Mouse (Mus musculus) lung, postnatal 0 days (tissue): Measurements from ENCODE around the gene Spag7. TPM values are rescaled to one million over a fixed set of nuclear protein-coding genes. Genes with fewer than 3 reads are reported as not detected.

Source experiments
- ATAC-seq: fragments of 200-750 bp; cut with Nextera tagmentation; 2 replicates; pipeline ENCODE4 v1.8.0; 2017; ENCODE audit warnings: moderate library complexity
- DNase-seq: peaks from one replicate; pipeline ENCODE4 v3.0.0-alpha.2; 2016; ENCODE audit warnings: low spot score
- H3K27ac ChIP-seq: fragments of 300-500 bp; sonication (generic); 2 replicates; pipeline ENCODE4 v1.5.1; 2014; ENCODE audit warnings: antibody characterized with exemption, mild to moderate bottlenecking, low read length, mixed read lengths
- H3K27me3 ChIP-seq: fragments of 300-500 bp; sonication (generic); replicated peaks from 2 replicates; pipeline ENCODE4 v1.6.1; 2014; ENCODE audit warnings: low read length, mixed read lengths; ENCODE audit not compliant: insufficient read depth
- H3K36me3 ChIP-seq: fragments of 300-500 bp; sonication (generic); 2 replicates; pipeline ENCODE4 v1.6.1; 2014; ENCODE audit warnings: low read length, mixed read lengths; ENCODE audit not compliant: insufficient read depth
- H3K4me1 ChIP-seq: fragments of 300-500 bp; sonication (generic); 2 replicates; pipeline ENCODE4 v1.6.1; 2014; ENCODE audit warnings: antibody characterized with exemption, low read depth, low read length, mixed read lengths; ENCODE audit not compliant: insufficient read depth
- H3K4me2 ChIP-seq: fragments of 300-500 bp; sonication (generic); replicated peaks from 2 replicates; pipeline ENCODE4 v1.6.1; 2014; ENCODE audit warnings: low read depth, mild to moderate bottlenecking, low read length, moderate library complexity, mixed read lengths
- H3K4me3 ChIP-seq: fragments of 300-500 bp; sonication (generic); 2 replicates; pipeline ENCODE4 v1.5.1; 2014; ENCODE audit warnings: low read depth, low read length
- H3K9ac ChIP-seq: fragments of 300-500 bp; sonication (generic); replicated peaks from 2 replicates; pipeline ENCODE4 v1.6.1; 2014; ENCODE audit warnings: low read depth, mild to moderate bottlenecking
- H3K9me3 ChIP-seq: fragments of 300-500 bp; sonication (generic); 2 replicates; pipeline ENCODE4 v1.6.1; 2016; ENCODE audit warnings: low read length, mixed read lengths
- CTCF ChIP-seq: IDR thresholded peaks from 2 replicates; pipeline ENCODE4 v1.5.1; 2016; ENCODE audit warnings: antibody characterized with exemption, mild to moderate bottlenecking
- EP300 ChIP-seq: IDR thresholded peaks from 2 replicates; pipeline ENCODE4 v1.6.1; 2016; ENCODE audit warnings: antibody characterized with exemption, mild to moderate bottlenecking, control low read depth
- WGBS: fragments of 180-500 bp; shearing (Covaris S2); extraction: QIAGEN DNeasy Blood & Tissue Kit; methylation state at CpG from one replicate; pipeline ENCODE4 v1.1.7; 2014; 5-methylcytosine and 5-hydroxymethylcytosine counted together
- polyA plus RNA-seq: library from polyadenylated mRNA; unstranded; fragments of >200 nt; fragmentation: Nextera tagmentation; extraction: Ambion mirVana; gene quantifications from 2 replicates; pipeline ENCODE4 v1.2.1, GENCODE M21; 2015

Spag7 gene
- polyA plus RNA-seq, 1 experiment from 2014 or later: 84.6 TPM

- no peak for ATAC-seq
- 88% methylated on average over 2 of the region's 2 CpGs for WGBS
- peaks cover 38% of the 10 kb centered on the region for H3K36me3 ChIP-seq
Observed at GRCm38 (mm10) chr11:70678576-70678975, 9.4 kb upstream of the Spag7 start.

GRCm38 (mm10) chr11:70678092-70678491, 8.9 kb upstream of the Spag7 start:
- H3K9me3 ChIP-seq: no peaks in the 10 kb centered on the region
- H3K9ac ChIP-seq: no peak overlapping the region
- no peak for TF ChIP-seq EP300
- no peak for TF ChIP-seq CTCF
- DNase-seq (no peak), ATAC-seq (no peak)
- no peak overlapping the region for H3K4me3 ChIP-seq
- no peaks in the 10 kb centered on the region for H3K4me1 ChIP-seq
- H3K36me3 ChIP-seq: peaks cover 36% of the 10 kb centered on the region
- no peaks in the 10 kb centered on the region for H3K27me3 ChIP-seq
- H3K4me2 ChIP-seq: no peak overlapping the region
- WGBS: 62% methylated on average over 9 of the region's 9 CpGs
- H3K27ac ChIP-seq: no peak overlapping the region

More at GRCm38 (mm10) chr11:70678576-70678975, 9.4 kb upstream of the Spag7 start:
- H3K4me3 ChIP-seq: no peak overlapping the region
- DNase-seq: no peak
- H3K4me1 ChIP-seq: no peaks in the 10 kb centered on the region
- H3K27ac ChIP-seq: no peak overlapping the region
- no peaks in the 10 kb centered on the region for H3K27me3 ChIP-seq
- H3K9me3 ChIP-seq: no peaks in the 10 kb centered on the region
- TF ChIP-seq CTCF (no peak), EP300 (no peak)
- no peak overlapping the region for H3K4me2 ChIP-seq
- no peak overlapping the region for H3K9ac ChIP-seq

GRCm38 (mm10) chr11:70674501-70674900, 5.3 kb upstream of the Spag7 start:
- H3K9ac ChIP-seq: no peak overlapping the region
- ATAC-seq (no peak), DNase-seq (no peak)
- no peak overlapping the region for H3K4me3 ChIP-seq
- TF ChIP-seq CTCF: no peak
- no peak for TF ChIP-seq EP300
- H3K36me3 ChIP-seq: peaks cover 19% of the 10 kb centered on the region; the same call in 1 of the 2 replicates
- no peaks in the 10 kb centered on the region for H3K9me3 ChIP-seq
- 68% methylated on average over 11 of the region's 11 CpGs for WGBS
- H3K4me1 ChIP-seq: no peaks in the 10 kb centered on the region; the same call in 1 of the 2 replicates
- H3K27ac ChIP-seq: no peak overlapping the region
- no peaks in the 10 kb centered on the region for H3K27me3 ChIP-seq
- H3K4me2 ChIP-seq: no peak overlapping the region

GRCm38 (mm10) chr11:70674014-70674413, 4.8 kb upstream of the Spag7 start:
- Histone ChIP-seq H3K27ac (no peak overlapping the region), H3K27me3 (no peaks in the 10 kb centered on the region), H3K4me1 (no peaks in the 10 kb centered on the region; the same call in 1 of the 2 replicates), H3K36me3 (peaks cover 14% of the 10 kb centered on the region; the same call in 1 of the 2 replicates), H3K9me3 (no peaks in the 10 kb centered on the region), H3K9ac (no peak overlapping the region), H3K4me3 (no peak overlapping the region), H3K4me2 (no peak overlapping the region)
- ATAC-seq (no peak), DNase-seq (no peak)
- TF ChIP-seq CTCF (no peak), EP300 (no peak)
- 85% methylated on average over 6 of the region's 6 CpGs for WGBS

GRCm38 (mm10) chr11:70671333-70672047, 2.3 kb upstream of the Spag7 start:
- H3K9me3 ChIP-seq: no peaks in the 10 kb centered on the region
- no peak overlapping the region for H3K27ac ChIP-seq
- H3K4me1 ChIP-seq: no peaks in the 10 kb centered on the region; the same call in 1 of the 2 replicates
- no peaks in the 10 kb centered on the region for H3K27me3 ChIP-seq
- no peak for DNase-seq
- peaks cover 13% of the 10 kb centered on the region; the same call in 1 of the 2 replicates for H3K36me3 ChIP-seq
- no peak overlapping the region for H3K9ac ChIP-seq
- ATAC-seq: no peak
- TF ChIP-seq CTCF: no peak
- no peak for TF ChIP-seq EP300
- no peak overlapping the region for H3K4me2 ChIP-seq
- WGBS: 87% methylated on average over 16 of the region's 16 CpGs
- H3K4me3 ChIP-seq: no peak overlapping the region

- 32% methylated on average over 14 of the region's 14 CpGs for WGBS
- TF ChIP-seq EP300 (no peak), CTCF (no peak)
- Histone ChIP-seq H3K4me1 (no peaks in the 10 kb centered on the region; the same call in 1 of the 2 replicates), H3K4me2 (peak overlapping the region; percentile 97), H3K4me3 (peak overlapping the region; percentile 65; the same call in 1 of the 2 replicates), H3K9ac (no peak overlapping the region), H3K27me3 (no peaks in the 10 kb centered on the region), H3K36me3 (peaks cover 8% of the 10 kb centered on the region; the same call in 1 of the 2 replicates), H3K9me3 (no peaks in the 10 kb centered on the region), H3K27ac (peak overlapping the region; percentile 94; the same call in 1 of the 2 replicates)
- no peak for ATAC-seq
- DNase-seq: peak; percentile 9
Observed at GRCm38 (mm10) chr11:70670483-70670882, 1.3 kb upstream of the Spag7 start.
